Mouse (Mus musculus): ENCODE data around the gene Bcr.
A peak's percentile ranks its signal among the peaks of the same experiment; 100 is the strongest.

The Bcr gene

GRCm38 (mm10) chr10:75058336-75058735 is 2.1 kb upstream of the Bcr start:
- DNase-seq (ENCODE audit: low read depth) = no peak

GRCm38 (mm10) chr10:75058761-75059395 is 1.5 kb upstream of the Bcr start:
- no peak for DNase-seq (ENCODE audit: low read depth)

- peak; percentile 89 for DNase-seq (ENCODE audit: low read depth)
Measured at GRCm38 (mm10) chr10:75059396-75059795, 996 bp upstream of the Bcr start.

- DNase-seq (ENCODE audit: low read depth) = peak; percentile 60
Measured at GRCm38 (mm10) chr10:75060843-75061235, 447 bp downstream of the Bcr start.

- DNase-seq (ENCODE audit: low read depth) = peak; percentile 36
Measured at GRCm38 (mm10) chr10:75061341-75062188, 1.2 kb downstream of the Bcr start.

- peak; percentile 29 for DNase-seq (ENCODE audit: low read depth)
Measured at GRCm38 (mm10) chr10:75062189-75062561, 1.8 kb downstream of the Bcr start.

- peak; percentile 29 for DNase-seq (ENCODE audit: low read depth)
Measured at GRCm38 (mm10) chr10:75062621-75063020, 2.2 kb downstream of the Bcr start.

GRCm38 (mm10) chr10:75063301-75063965 is 3.0 kb downstream of the Bcr start:
- no peak for DNase-seq (ENCODE audit: low read depth)

- DNase-seq (ENCODE audit: low read depth) = no peak
Measured at GRCm38 (mm10) chr10:75065691-75066090, 5.3 kb downstream of the Bcr start.

- no peak for DNase-seq (ENCODE audit: low read depth)
Measured at GRCm38 (mm10) chr10:75067446-75067845, 7.1 kb downstream of the Bcr start.

GRCm38 (mm10) chr10:75068086-75068485 is 7.7 kb downstream of the Bcr start:
- DNase-seq (ENCODE audit: low read depth) = no peak

GRCm38 (mm10) chr10:75068624-75069328 is 8.4 kb downstream of the Bcr start:
- no peak for DNase-seq (ENCODE audit: low read depth)

- DNase-seq (ENCODE audit: low read depth) = no peak
Measured at GRCm38 (mm10) chr10:75070281-75070976, 10.0 kb downstream of the Bcr start.

GRCm38 (mm10) chr10:75075665-75076064 is 15.3 kb downstream of the Bcr start:
- no peak for DNase-seq (ENCODE audit: low read depth)

GRCm38 (mm10) chr10:75078174-75079128 is 18.1 kb downstream of the Bcr start:
- no peak for DNase-seq (ENCODE audit: low read depth)

- DNase-seq (ENCODE audit: low read depth) = no peak
Measured at GRCm38 (mm10) chr10:75085330-75085729, 24.9 kb downstream of the Bcr start.

- DNase-seq (ENCODE audit: low read depth) = no peak
Measured at GRCm38 (mm10) chr10:75088471-75088870, 28.1 kb downstream of the Bcr start.

GRCm38 (mm10) chr10:75091478-75092152 is 31.2 kb downstream of the Bcr start:
- no peak for DNase-seq (ENCODE audit: low read depth)

GRCm38 (mm10) chr10:75093252-75093987 is 33.0 kb downstream of the Bcr start:
- no peak for DNase-seq (ENCODE audit: low read depth)

All from naive thymus-derived CD4-positive, alpha-beta T cell, adult 2 months (primary cell).